Mouse (Mus musculus) G1E (cell line): ENCODE measurements around the gene Gpr55.

Source experiments
- CTCF ChIP-seq: IDR thresholded peaks from 2 replicates; pipeline ENCODE4 v1.5.1; 2012; ENCODE audit warnings: low read depth, low read length, inconsistent platforms, mixed read lengths
- TAL1 ChIP-seq: conservative IDR thresholded peaks from 2 replicates; pipeline ENCODE4 v1.6.1; 2012; ENCODE audit warnings: low read depth, low read length, inconsistent platforms, mixed read lengths

GRCm38 (mm10) chr1:85915890-85916289 lies 44.9 kb downstream of the Gpr55 start:
- TF ChIP-seq TAL1 (no peak), CTCF (no peak)
